Mouse (Mus musculus): ENCODE results near the gene Pkd2l1. TPM values are rescaled to one million over a fixed set of nuclear protein-coding genes. Genes with fewer than 3 reads are reported as not detected.

Gene Pkd2l1
- polyA plus RNA-seq, 1 experiment from 2014 or later = 0.13 TPM

- WGBS = 91% methylated on average over 6 of the region's 6 CpGs
- no peak for ATAC-seq (ENCODE audit: low FRiP score)
- H3K9me3 ChIP-seq = no peaks in the 10 kb centered on the region
- no peak overlapping the region for H3K4me3 ChIP-seq
- peaks cover 3% of the 10 kb centered on the region; the same call in 1 of the 2 replicates for H3K4me1 ChIP-seq (replicated peaks)
- H3K4me2 ChIP-seq = no peak overlapping the region
- H3K27me3 ChIP-seq = 0 out of 2 replicates have a peak, but pooled peaks cover 8% of the 10 kb centered on the region
- no peaks in the 10 kb centered on the region for H3K36me3 ChIP-seq
- no peak overlapping the region for H3K27ac ChIP-seq
- H3K9ac ChIP-seq = no peak overlapping the region
Measured at GRCm38 (mm10) chr19:44198494-44198893, 6.3 kb upstream of the Pkd2l1 start.

- H3K4me3 ChIP-seq = no peak overlapping the region
Measured at GRCm38 (mm10) chr19:44197053-44197852, 5.0 kb upstream of the Pkd2l1 start.

DNA sequence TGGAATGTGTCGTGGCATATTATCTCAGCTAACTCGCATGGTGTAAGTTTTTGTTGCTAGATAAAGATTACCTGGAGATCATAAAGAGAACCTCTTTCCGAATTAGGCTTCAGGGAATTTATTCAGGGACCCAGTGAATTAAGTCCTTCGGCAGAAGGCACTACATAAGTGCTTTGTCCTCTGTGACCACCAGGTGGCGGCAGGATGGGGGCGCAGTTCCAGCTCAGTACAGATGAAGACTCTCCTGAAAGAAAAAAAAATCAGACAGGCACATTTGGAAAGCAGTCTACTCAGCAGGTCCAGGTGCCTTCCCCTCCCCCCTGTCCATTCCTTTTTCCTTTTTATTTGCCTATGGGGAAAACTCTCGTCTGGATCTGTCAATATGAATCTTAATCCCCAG is 2.9 kb upstream of the Pkd2l1 start:
- Histone ChIP-seq H3K36me3 (no peaks in the 10 kb centered on the region), H3K27me3 (0 out of 2 replicates have a peak, but pooled peaks cover 8% of the 10 kb centered on the region), H3K9ac (no peak overlapping the region), H3K4me1 (replicated peaks) (peaks cover 3% of the 10 kb centered on the region; the same call in 1 of the 2 replicates), H3K27ac (no peak overlapping the region), H3K9me3 (no peaks in the 10 kb centered on the region), H3K4me3 (no peak overlapping the region), H3K4me2 (no peak overlapping the region)
- 9% methylated on average over 7 of the region's 7 CpGs for WGBS
- ATAC-seq (ENCODE audit: low FRiP score) = no peak

More at GRCm38 (mm10) chr19:44197053-44197852, 5.0 kb upstream of the Pkd2l1 start:
- no peak for ATAC-seq (ENCODE audit: low FRiP score)
- Histone ChIP-seq H3K4me1 (replicated peaks) (peaks cover 3% of the 10 kb centered on the region; the same call in 1 of the 2 replicates), H3K27me3 (0 out of 2 replicates have a peak, but pooled peaks cover 8% of the 10 kb centered on the region), H3K4me2 (no peak overlapping the region), H3K9ac (no peak overlapping the region), H3K27ac (no peak overlapping the region), H3K9me3 (no peaks in the 10 kb centered on the region), H3K36me3 (no peaks in the 10 kb centered on the region)
- 89% methylated on average over 10 of the region's 10 CpGs for WGBS

- WGBS = 89% methylated on average over 7 of the region's 7 CpGs
- H3K4me2 ChIP-seq = no peak overlapping the region
- no peak for ATAC-seq (ENCODE audit: low FRiP score)
- H3K9ac ChIP-seq = no peak overlapping the region
- H3K27me3 ChIP-seq = 0 out of 2 replicates have a peak, but pooled peaks cover 8% of the 10 kb centered on the region
- peaks cover 3% of the 10 kb centered on the region; the same call in 1 of the 2 replicates for H3K4me1 ChIP-seq (replicated peaks)
- H3K4me3 ChIP-seq = no peak overlapping the region
- no peak overlapping the region for H3K27ac ChIP-seq
- no peaks in the 10 kb centered on the region for H3K9me3 ChIP-seq
- no peaks in the 10 kb centered on the region for H3K36me3 ChIP-seq
Measured at GRCm38 (mm10) chr19:44193906-44194305, 1.7 kb upstream of the Pkd2l1 start.

DNA sequence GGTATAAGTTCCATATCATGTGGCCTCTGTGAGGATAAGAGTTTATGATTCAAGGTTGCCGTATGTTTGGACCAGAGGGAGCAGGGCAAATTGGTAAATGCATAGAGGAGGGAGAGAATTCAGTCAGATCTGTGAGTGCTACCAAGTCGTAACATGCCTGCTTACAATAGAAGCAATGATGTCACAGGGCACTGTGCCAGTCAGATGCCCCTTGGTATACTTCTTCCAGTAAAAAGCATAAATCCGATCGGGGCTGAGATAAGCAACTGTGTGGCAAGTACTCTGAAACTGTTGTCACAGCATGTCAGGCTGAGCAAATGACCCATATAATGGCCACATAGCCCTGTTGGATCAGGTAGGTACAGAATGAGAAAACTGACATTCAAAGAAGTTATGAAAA is 3.2 kb downstream of the Pkd2l1 start:
- no peak overlapping the region for H3K27ac ChIP-seq
- no peak overlapping the region for H3K4me3 ChIP-seq
- no peak overlapping the region for H3K9ac ChIP-seq
- H3K4me2 ChIP-seq = no peak overlapping the region
- ATAC-seq (ENCODE audit: low FRiP score) = no peak
- WGBS = 86% methylated on average over 4 of the region's 4 CpGs
- H3K9me3 ChIP-seq = no peaks in the 10 kb centered on the region
- no peaks in the 10 kb centered on the region for H3K36me3 ChIP-seq
- 0 out of 2 replicates have a peak, but pooled peaks cover 5% of the 10 kb centered on the region for H3K27me3 ChIP-seq
- no peaks in the 10 kb centered on the region for H3K4me1 ChIP-seq (replicated peaks)

DNA sequence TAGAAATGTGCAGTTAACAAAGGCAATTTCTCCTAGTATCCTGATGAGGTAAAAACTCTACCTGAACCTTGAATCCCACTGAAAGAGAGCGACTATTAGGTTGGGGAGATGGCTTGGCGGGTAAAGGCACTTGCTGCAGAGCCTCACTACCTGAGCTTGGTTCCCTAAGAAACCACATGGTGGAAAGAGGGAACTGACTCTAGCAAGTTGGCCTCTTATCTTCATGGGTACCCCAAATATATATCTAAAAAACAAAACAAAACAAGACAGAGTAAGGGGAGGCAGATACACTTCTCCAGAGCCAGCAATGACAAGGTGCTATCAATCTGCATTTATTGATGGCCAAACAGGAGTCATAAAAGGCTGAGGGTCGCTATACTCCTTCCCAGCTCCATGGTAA is 8.3 kb downstream of the Pkd2l1 start:
- no peak overlapping the region for H3K4me2 ChIP-seq
- WGBS = 65% methylated on average over 3 of the region's 3 CpGs
- H3K4me1 ChIP-seq (replicated peaks) = no peaks in the 10 kb centered on the region
- no peaks in the 10 kb centered on the region for H3K9me3 ChIP-seq
- H3K27ac ChIP-seq = no peak overlapping the region
- H3K4me3 ChIP-seq = no peak overlapping the region
- ATAC-seq (ENCODE audit: low FRiP score) = no peak
- H3K27me3 ChIP-seq = no peaks in the 10 kb centered on the region
- no peaks in the 10 kb centered on the region for H3K36me3 ChIP-seq
- no peak overlapping the region for H3K9ac ChIP-seq

DNA sequence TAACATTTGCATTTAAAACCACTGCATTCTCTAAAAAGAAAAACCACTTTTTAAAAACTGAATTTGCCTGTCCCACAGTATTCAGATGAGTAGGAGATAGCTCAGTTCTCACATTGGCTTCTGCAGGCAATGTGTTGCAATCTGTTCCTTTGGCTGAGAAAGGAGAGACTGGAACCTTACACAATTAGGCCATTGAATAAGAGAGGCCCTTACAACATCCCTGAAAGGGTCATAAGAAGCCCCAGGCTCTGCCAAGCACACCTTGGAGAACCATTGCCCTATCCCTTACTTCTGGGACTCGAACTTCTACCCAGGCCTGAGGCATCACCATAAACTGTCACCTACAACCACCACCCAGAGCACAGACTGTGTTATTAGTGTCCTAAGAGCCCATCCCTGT is 11.7 kb downstream of the Pkd2l1 start:
- no peaks in the 10 kb centered on the region for H3K36me3 ChIP-seq
- H3K4me1 ChIP-seq (replicated peaks) = no peaks in the 10 kb centered on the region
- peaks cover 9% of the 10 kb centered on the region; the same call in 1 of the 2 replicates for H3K9me3 ChIP-seq
- no peak overlapping the region for H3K9ac ChIP-seq
- no peaks in the 10 kb centered on the region for H3K27me3 ChIP-seq
- H3K4me3 ChIP-seq = no peak overlapping the region
- no peak overlapping the region for H3K27ac ChIP-seq
- 81% methylated on average over 1 of the region's 1 CpGs for WGBS
- no peak for ATAC-seq (ENCODE audit: low FRiP score)
- H3K4me2 ChIP-seq = no peak overlapping the region

DNA sequence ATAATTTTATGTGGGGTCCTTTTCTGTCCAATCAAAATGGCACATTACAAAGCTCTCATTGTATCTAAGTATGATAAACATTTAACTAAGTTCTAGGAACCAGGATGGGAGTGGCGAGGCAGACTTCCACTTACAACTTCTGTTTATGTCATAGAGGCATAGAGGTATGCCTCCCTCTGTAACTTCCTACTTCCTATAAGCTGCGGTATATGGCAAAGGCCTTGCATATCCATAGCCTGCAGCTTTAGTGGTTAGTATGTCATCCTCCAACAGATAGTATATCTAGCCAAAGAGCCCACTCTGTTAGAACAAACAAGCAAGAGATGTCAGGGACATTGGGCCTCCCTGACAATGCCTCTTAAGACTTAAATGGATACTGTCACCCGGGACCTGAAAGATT is 15.5 kb downstream of the Pkd2l1 start:
- Histone ChIP-seq H3K4me2 (no peak overlapping the region), H3K9ac (no peak overlapping the region), H3K4me1 (replicated peaks) (no peaks in the 10 kb centered on the region), H3K9me3 (peaks cover 13% of the 10 kb centered on the region; the same call in 1 of the 2 replicates), H3K27ac (no peak overlapping the region), H3K27me3 (no peaks in the 10 kb centered on the region), H3K4me3 (no peak overlapping the region), H3K36me3 (no peaks in the 10 kb centered on the region)
- 87% methylated on average over 3 of the region's 3 CpGs for WGBS
- no peak for ATAC-seq (ENCODE audit: low FRiP score)

DNA sequence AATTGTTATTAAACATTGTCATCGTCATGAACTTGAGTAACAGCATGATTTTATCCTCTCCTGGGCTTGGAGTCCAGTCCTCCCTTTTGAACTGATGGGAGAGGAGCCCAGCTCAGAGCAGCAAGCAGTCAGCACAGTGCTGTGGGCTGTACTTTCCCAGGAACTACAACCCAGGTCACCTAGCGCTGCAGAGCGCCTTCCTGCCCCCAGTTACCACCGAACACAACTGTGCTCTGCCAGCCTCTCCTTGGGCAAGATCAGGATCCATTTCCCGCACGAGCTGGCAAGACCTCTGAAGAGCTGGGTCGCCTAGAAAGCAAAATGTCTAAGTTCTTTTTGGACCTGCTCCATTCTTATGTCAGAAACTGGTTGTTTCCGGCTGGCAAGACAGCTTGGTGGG is 17.4 kb downstream of the Pkd2l1 start:
- Histone ChIP-seq H3K9ac (no peak overlapping the region), H3K4me3 (no peak overlapping the region), H3K4me1 (replicated peaks) (no peaks in the 10 kb centered on the region), H3K27me3 (no peaks in the 10 kb centered on the region), H3K36me3 (no peaks in the 10 kb centered on the region), H3K4me2 (no peak overlapping the region), H3K27ac (no peak overlapping the region), H3K9me3 (peaks cover 13% of the 10 kb centered on the region; the same call in 1 of the 2 replicates)
- 82% methylated on average over 8 of the region's 8 CpGs for WGBS
- ATAC-seq (ENCODE audit: low FRiP score) = no peak

DNA sequence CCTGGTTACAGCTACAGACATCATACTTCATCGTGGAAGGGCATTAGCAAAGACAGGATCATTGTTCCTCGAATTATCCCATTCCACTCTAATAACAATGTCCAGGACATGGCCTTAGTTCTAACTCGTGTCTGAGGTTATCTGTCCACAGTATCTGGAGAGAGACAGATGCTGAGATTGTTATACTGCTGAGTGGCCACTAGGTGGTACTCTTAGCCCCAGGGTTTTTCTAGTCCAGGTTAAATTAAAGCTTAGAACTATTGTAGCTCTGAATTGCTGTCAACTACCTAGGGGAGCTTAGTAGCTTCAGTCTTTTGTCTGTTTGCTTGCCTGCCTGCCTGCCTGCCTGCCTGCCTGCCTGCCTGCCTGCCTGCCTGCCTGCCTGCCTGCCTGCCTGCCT is 30.7 kb downstream of the Pkd2l1 start:
- H3K27me3 ChIP-seq = peaks cover 11% of the 10 kb centered on the region
- H3K9ac ChIP-seq = no peak overlapping the region
- H3K9me3 ChIP-seq = no peaks in the 10 kb centered on the region
- no peak overlapping the region for H3K27ac ChIP-seq
- H3K4me2 ChIP-seq = no peak overlapping the region
- no peak for ATAC-seq (ENCODE audit: low FRiP score)
- H3K36me3 ChIP-seq = no peaks in the 10 kb centered on the region
- H3K4me3 ChIP-seq = no peak overlapping the region
- H3K4me1 ChIP-seq (replicated peaks) = no peaks in the 10 kb centered on the region
- 17% methylated on average over 3 of the region's 3 CpGs for whole genome bisulfite sequencing

DNA sequence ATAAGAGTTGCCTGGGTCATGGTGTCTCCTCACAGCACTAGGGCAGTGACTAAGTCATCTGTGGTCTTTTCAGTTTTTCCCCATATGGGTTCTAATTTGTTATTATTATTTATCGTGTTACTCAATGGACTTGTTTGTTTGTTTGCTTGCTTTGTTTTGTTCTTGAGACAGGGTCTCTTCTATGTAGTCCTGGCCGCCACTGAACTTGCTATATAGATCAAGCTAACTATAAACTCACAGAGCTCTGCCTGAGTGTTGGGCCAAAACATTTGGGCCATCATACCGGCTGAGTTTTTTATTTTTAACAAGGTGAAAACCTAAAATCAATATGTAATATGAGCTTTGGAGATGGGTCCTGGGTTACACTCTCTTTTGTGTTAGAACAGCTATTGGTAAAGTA is 32.9 kb downstream of the Pkd2l1 start:
- Histone ChIP-seq H3K9ac (no peak overlapping the region), H3K4me3 (no peak overlapping the region), H3K4me2 (no peak overlapping the region), H3K36me3 (no peaks in the 10 kb centered on the region), H3K27ac (no peak overlapping the region), H3K9me3 (no peaks in the 10 kb centered on the region), H3K27me3 (peaks cover 27% of the 10 kb centered on the region), H3K4me1 (replicated peaks) (no peaks in the 10 kb centered on the region)
- ATAC-seq (ENCODE audit: low FRiP score) = no peak
- WGBS = 85% methylated on average over 3 of the region's 3 CpGs

GRCm38 (mm10) chr19:44157005-44157404 is 35.2 kb downstream of the Pkd2l1 start:
- Histone ChIP-seq H3K27me3 (peaks cover 46% of the 10 kb centered on the region), H3K4me2 (no peak overlapping the region), H3K36me3 (no peaks in the 10 kb centered on the region), H3K9me3 (no peaks in the 10 kb centered on the region), H3K9ac (no peak overlapping the region), H3K4me1 (replicated peaks) (no peaks in the 10 kb centered on the region), H3K4me3 (no peak overlapping the region), H3K27ac (no peak overlapping the region)
- no peak for ATAC-seq (ENCODE audit: low FRiP score)
- WGBS = 92% methylated on average over 10 of the region's 10 CpGs

- H3K4me2 ChIP-seq = no peak overlapping the region
- H3K27me3 ChIP-seq = peaks cover 63% of the 10 kb centered on the region
- H3K36me3 ChIP-seq = no peaks in the 10 kb centered on the region
Measured at GRCm38 (mm10) chr19:44153781-44154180, 38.5 kb downstream of the Pkd2l1 start.

More at GRCm38 (mm10) chr19:44153781-44154180, 38.5 kb downstream of the Pkd2l1 start:
- no peaks in the 10 kb centered on the region for H3K9me3 ChIP-seq
- no peak overlapping the region for H3K27ac ChIP-seq
- no peak overlapping the region for H3K4me3 ChIP-seq
- no peak for ATAC-seq (ENCODE audit: low FRiP score)
- H3K4me1 ChIP-seq (replicated peaks) = no peaks in the 10 kb centered on the region
- WGBS = 82% methylated on average over 5 of the region's 5 CpGs
- H3K9ac ChIP-seq = no peak overlapping the region

Measured in hindbrain, embryonic 13.5 days (tissue).